Mouse (Mus musculus) midbrain, embryonic 15.5 days (tissue): ENCODE results near the gene Lcp2. TPM values are rescaled to one million over a fixed set of nuclear protein-coding genes. Genes with fewer than 3 reads are reported as not detected.
"Not testable (repeated sequence)": the region's sequence is repeated elsewhere in the genome, so short reads cannot be mapped to it uniquely, and the experiment has no call there.

Source experiments
- ATAC-seq: fragments of 200-750 bp; cut with Nextera tagmentation; replicated peaks from 2 replicates; pipeline ENCODE4 v1.8.0; 2017; ENCODE audit warnings: moderate TSS enrichment
- H3K27ac ChIP-seq: fragments of 300-500 bp; sonication (generic); 2 replicates; pipeline ENCODE4 v1.5.1; 2015; ENCODE audit warnings: mild to moderate bottlenecking, inconsistent platforms
- H3K27me3 ChIP-seq: fragments of 300-500 bp; sonication (generic); replicated peaks from 2 replicates; pipeline ENCODE4 v1.6.1; 2015; ENCODE audit warnings: inconsistent platforms
- H3K36me3 ChIP-seq: fragments of 300-500 bp; sonication (generic); replicated peaks from 2 replicates; pipeline ENCODE4 v1.6.1; 2015; ENCODE audit warnings: inconsistent platforms
- H3K4me1 ChIP-seq: fragments of 300-500 bp; sonication (generic); 2 replicates; pipeline ENCODE4 v1.6.1; 2015; ENCODE audit warnings: inconsistent platforms
- H3K4me2 ChIP-seq: fragments of 300-500 bp; sonication (generic); 2 replicates; pipeline ENCODE4 v1.6.1; 2015; ENCODE audit warnings: inconsistent platforms, mild to moderate bottlenecking, moderate library complexity
- H3K4me3 ChIP-seq: fragments of 300-500 bp; sonication (generic); 2 replicates; pipeline ENCODE4 v1.5.1; 2015; ENCODE audit warnings: mild to moderate bottlenecking, inconsistent platforms
- H3K9ac ChIP-seq: fragments of 300-500 bp; sonication (generic); 2 replicates; pipeline ENCODE4 v1.6.1; 2015; ENCODE audit warnings: mild to moderate bottlenecking, inconsistent platforms
- H3K9me3 ChIP-seq: fragments of 300-500 bp; sonication (generic); 2 replicates; pipeline ENCODE4 v1.6.1; 2016; ENCODE audit warnings: inconsistent platforms
- WGBS: fragments of 180-500 bp; shearing (Covaris S2); methylation state at CpG from one replicate; pipeline ENCODE4 v1.1.7; 2015; ENCODE audit warnings: mixed read lengths; 5-methylcytosine and 5-hydroxymethylcytosine counted together
- polyA plus RNA-seq: library from polyadenylated mRNA; unstranded; fragments of >200 nt; fragmentation: Nextera tagmentation; extraction: Ambion mirVana; gene quantifications from 2 replicates; pipeline ENCODE4 v1.2.1, GENCODE M21; 2015

The Lcp2 gene
- polyA plus RNA-seq, 1 experiment from 2014 or later = 4.0 TPM

GRCm38 (mm10) chr11:34111940-34112339 lies 65.2 kb downstream of the Lcp2 start:
- Histone ChIP-seq H3K27ac (no peak overlapping the region), H3K9ac (no peak overlapping the region)
- 57% methylated on average over 7 of the region's 7 CpGs for WGBS

GRCm38 (mm10) chr11:34112781-34113380 lies 66.2 kb downstream of the Lcp2 start:
- no peaks in the 10 kb centered on the region for H3K27me3 ChIP-seq
- no peak overlapping the region for H3K4me3 ChIP-seq
- no peak overlapping the region for H3K4me2 ChIP-seq
- no peaks in the 10 kb centered on the region for H3K9me3 ChIP-seq
- peak; percentile 94 for ATAC-seq
- H3K36me3 ChIP-seq = no peaks in the 10 kb centered on the region
- WGBS = 16% methylated on average over 4 of the region's 4 CpGs
- H3K4me1 ChIP-seq = peaks cover 17% of the 10 kb centered on the region; the same call in 1 of the 2 replicates
- H3K27ac ChIP-seq = peak overlapping the region; percentile 62
- no peak overlapping the region for H3K9ac ChIP-seq

More at GRCm38 (mm10) chr11:34111940-34112339, 65.2 kb downstream of the Lcp2 start:
- no peak overlapping the region for H3K4me3 ChIP-seq
- no peaks in the 10 kb centered on the region for H3K27me3 ChIP-seq
- H3K9me3 ChIP-seq = no peaks in the 10 kb centered on the region
- no peak for ATAC-seq
- peaks cover 17% of the 10 kb centered on the region; the same call in 1 of the 2 replicates for H3K4me1 ChIP-seq
- H3K4me2 ChIP-seq = no peak overlapping the region
- H3K36me3 ChIP-seq = no peaks in the 10 kb centered on the region

DNA sequence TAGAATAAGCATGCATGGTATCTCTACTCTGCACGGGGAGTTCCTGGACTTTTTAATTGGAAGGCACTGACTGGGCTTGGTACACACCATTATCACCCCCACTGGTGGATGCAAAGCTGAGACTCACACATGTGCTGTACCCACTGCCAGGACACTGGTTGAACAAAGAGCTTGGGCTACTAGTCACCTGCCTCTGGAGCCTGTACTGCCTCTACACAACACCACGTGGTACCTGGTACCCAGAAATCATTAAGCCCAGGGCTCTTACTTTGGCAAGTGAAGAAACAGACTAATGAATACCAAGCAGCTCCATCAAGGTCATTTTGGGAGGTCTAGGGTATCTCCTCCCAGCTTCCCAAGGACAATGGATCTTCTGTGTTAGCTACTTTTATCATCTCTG lies 67.0 kb downstream of the Lcp2 start:
- H3K36me3 ChIP-seq = no peaks in the 10 kb centered on the region
- ATAC-seq = peak; percentile 44; the same call in 1 of the 2 replicates
- H3K27me3 ChIP-seq = no peaks in the 10 kb centered on the region
- H3K4me1 ChIP-seq = peaks cover 17% of the 10 kb centered on the region; the same call in 1 of the 2 replicates
- H3K27ac ChIP-seq = peak overlapping the region; percentile 62
- no peak overlapping the region for H3K9ac ChIP-seq
- H3K4me3 ChIP-seq = no peak overlapping the region
- H3K9me3 ChIP-seq = no peaks in the 10 kb centered on the region
- H3K4me2 ChIP-seq = no peak overlapping the region
- WGBS = 54% methylated on average over 2 of the region's 2 CpGs

DNA sequence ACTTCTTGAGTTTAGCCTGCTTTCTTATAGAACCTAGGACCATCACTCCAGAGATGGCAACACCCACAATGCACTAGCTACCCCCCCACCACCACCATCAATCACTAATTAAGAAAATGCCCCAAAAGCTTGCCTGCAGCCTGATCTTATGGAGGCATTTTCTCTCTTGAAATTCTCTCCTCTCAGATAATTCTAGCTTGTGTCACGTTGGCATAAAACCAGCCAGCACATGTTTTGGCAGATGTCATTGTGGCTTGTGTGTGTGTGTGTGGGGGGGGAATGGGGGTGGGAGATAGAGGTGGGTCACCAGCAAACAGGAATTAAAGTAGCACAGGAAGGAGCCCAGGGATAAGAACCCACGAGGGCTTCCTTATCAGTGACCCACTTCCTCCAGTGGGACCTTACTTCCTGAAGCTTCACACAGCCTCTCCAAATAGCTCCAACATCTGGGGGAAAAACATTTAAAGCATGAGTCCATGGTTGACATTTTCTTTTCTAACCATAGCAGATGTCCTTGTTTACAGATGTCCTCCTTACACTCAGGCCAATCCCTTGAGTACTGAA lies 69.9 kb downstream of the Lcp2 start:
- no peak for ATAC-seq
- Histone ChIP-seq H3K4me1 (peaks cover 17% of the 10 kb centered on the region; the same call in 1 of the 2 replicates), H3K27me3 (no peaks in the 10 kb centered on the region), H3K27ac (no peak overlapping the region), H3K9me3 (no peaks in the 10 kb centered on the region), H3K4me3 (no peak overlapping the region), H3K4me2 (no peak overlapping the region), H3K9ac (no peak overlapping the region), H3K36me3 (no peaks in the 10 kb centered on the region)
- WGBS = 79% methylated on average over 2 of the region's 2 CpGs

DNA sequence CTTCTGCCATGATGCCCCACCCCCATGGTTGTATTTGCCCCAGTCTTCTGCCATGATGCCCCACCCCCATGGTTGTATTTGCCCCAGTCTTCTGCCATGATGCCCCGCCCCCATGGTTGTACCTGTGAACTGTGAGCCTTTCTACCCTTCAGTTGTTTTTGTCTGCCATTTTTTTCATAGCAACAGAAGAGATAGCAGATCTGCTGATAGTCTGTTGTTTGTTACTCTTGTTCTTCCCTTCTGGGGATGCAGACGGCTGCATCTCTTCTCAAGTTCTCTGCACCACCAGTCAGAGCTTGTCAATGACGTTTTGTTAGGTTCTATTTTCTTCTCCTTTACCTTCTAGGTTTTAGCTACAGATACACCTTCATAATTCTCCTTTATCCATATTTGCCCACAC lies 70.9 kb downstream of the Lcp2 start:
- Histone ChIP-seq H3K9ac (no peak overlapping the region), H3K27me3 (no peaks in the 10 kb centered on the region), H3K4me2 (no peak overlapping the region), H3K9me3 (no peaks in the 10 kb centered on the region), H3K4me3 (no peak overlapping the region), H3K36me3 (no peaks in the 10 kb centered on the region), H3K4me1 (peaks cover 12% of the 10 kb centered on the region; the same call in 1 of the 2 replicates), H3K27ac (no peak overlapping the region)
- 89% methylated on average over 3 of the region's 3 CpGs for WGBS
- no peak for ATAC-seq

DNA sequence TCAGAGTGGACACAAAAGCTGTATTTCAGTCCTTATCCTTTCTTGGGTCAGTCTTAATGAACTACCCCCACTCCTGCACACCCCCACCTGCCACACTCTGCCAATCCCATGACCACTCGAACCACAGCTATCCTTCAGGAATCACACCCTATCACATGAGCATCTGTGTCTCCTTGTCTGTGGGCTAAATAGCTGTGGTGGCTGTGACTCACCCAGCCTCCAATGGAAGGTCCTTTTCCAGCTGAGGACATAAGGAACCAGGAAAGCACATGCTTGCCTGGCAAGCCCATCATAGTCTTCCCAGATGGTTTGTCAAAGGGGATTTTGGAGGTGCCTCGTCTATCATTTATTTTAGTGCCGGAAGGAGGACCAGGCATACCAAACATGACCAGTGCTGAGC lies 71.6 kb downstream of the Lcp2 start:
- no peak overlapping the region for H3K9ac ChIP-seq
- no peak overlapping the region for H3K27ac ChIP-seq
- H3K4me1 ChIP-seq = 0 out of 2 replicates have a peak, but pooled peaks cover 6% of the 10 kb centered on the region
- WGBS = 91% methylated on average over 3 of the region's 3 CpGs
- H3K4me3 ChIP-seq = no peak overlapping the region
- H3K9me3 ChIP-seq = no peaks in the 10 kb centered on the region
- no peak for ATAC-seq
- no peaks in the 10 kb centered on the region for H3K36me3 ChIP-seq
- no peak overlapping the region for H3K4me2 ChIP-seq
- H3K27me3 ChIP-seq = no peaks in the 10 kb centered on the region

- no peaks in the 10 kb centered on the region for H3K36me3 ChIP-seq
- H3K9ac ChIP-seq = no peak overlapping the region
- H3K4me3 ChIP-seq = no peak overlapping the region
- 22% methylated on average over 2 of the region's 2 CpGs for WGBS
- no peak; the same call in 1 of the 2 replicates for ATAC-seq
- no peak overlapping the region for H3K27ac ChIP-seq
- no peak overlapping the region for H3K4me2 ChIP-seq
- H3K9me3 ChIP-seq = no peaks in the 10 kb centered on the region
- no peaks in the 10 kb centered on the region for H3K4me1 ChIP-seq
- no peaks in the 10 kb centered on the region for H3K27me3 ChIP-seq
Measured at GRCm38 (mm10) chr11:34123147-34123546, 76.4 kb downstream of the Lcp2 start.

GRCm38 (mm10) chr11:34124852-34125251 lies 78.1 kb downstream of the Lcp2 start:
- Histone ChIP-seq H3K9ac (no peak overlapping the region), H3K27ac (no peak overlapping the region), H3K9me3 (no peaks in the 10 kb centered on the region), H3K36me3 (no peaks in the 10 kb centered on the region), H3K4me3 (no peak overlapping the region), H3K27me3 (no peaks in the 10 kb centered on the region), H3K4me2 (no peak overlapping the region), H3K4me1 (peaks cover 4% of the 10 kb centered on the region; the same call in 1 of the 2 replicates)
- no peak for ATAC-seq
- WGBS = 70% methylated on average over 7 of the region's 7 CpGs

DNA sequence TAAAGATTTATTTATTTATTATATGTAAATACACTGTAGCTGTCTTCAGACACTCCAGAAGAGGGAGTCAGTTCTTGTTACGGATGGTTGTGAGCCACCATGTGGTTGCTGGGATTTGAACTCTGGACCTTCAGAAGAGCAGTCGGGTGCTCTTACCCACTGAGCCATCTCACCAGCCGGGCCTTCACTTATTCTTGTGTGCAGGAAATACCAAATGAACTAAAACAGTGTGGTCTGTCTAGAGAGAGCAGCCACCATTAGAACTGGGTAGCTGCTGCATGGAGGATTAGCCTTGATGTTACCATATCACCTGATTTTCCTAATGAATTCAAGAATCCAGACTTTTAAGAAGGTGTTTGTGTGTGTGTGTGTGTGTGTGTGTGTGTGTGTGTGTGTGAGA lies 79.0 kb downstream of the Lcp2 start:
- not testable (repeated sequence) for H3K4me2 ChIP-seq, H3K9me3 ChIP-seq, ATAC-seq, H3K27ac ChIP-seq, H3K36me3 ChIP-seq, H3K9ac ChIP-seq, H3K4me1 ChIP-seq, H3K27me3 ChIP-seq, H3K4me3 ChIP-seq
- 83% methylated on average over 3 of the region's 3 CpGs for WGBS

GRCm38 (mm10) chr11:34128412-34128811 lies 81.7 kb downstream of the Lcp2 start:
- Histone ChIP-seq H3K9ac (no peak overlapping the region), H3K9me3 (no peaks in the 10 kb centered on the region), H3K36me3 (no peaks in the 10 kb centered on the region), H3K27ac (no peak overlapping the region), H3K4me3 (no peak overlapping the region), H3K4me1 (peaks cover 4% of the 10 kb centered on the region; the same call in 1 of the 2 replicates), H3K4me2 (no peak overlapping the region), H3K27me3 (no peaks in the 10 kb centered on the region)
- ATAC-seq = no peak
- WGBS = 85% methylated on average over 2 of the region's 2 CpGs

DNA sequence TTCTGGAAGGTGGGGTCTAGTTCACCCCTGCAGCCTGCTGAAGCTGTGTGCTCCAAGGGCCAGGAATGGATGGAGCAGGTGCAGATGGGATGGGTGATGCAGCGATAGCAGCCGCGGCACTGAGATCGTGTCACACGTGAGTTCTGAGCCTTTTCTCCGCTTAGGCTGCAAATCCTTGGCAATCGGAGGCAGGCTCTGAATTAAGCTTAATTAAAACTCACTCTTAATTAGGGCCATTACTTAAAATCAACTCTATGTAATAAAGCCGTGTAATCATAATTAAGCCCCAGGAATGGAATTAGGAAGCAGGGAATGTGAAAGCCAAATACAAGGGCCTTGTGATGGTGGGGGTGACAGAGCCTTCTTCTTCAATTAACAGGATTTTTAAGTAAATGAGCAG lies 92.6 kb downstream of the Lcp2 start:
- no peak overlapping the region for H3K4me3 ChIP-seq
- no peaks in the 10 kb centered on the region for H3K36me3 ChIP-seq
- H3K4me1 ChIP-seq = no peaks in the 10 kb centered on the region
- H3K27me3 ChIP-seq = no peaks in the 10 kb centered on the region
- ATAC-seq = 0 out of 2 replicates have a peak, but pooled peaks have one; percentile 45
- WGBS = 73% methylated on average over 8 of the region's 8 CpGs
- H3K9ac ChIP-seq = no peak overlapping the region
- H3K27ac ChIP-seq = no peak overlapping the region
- H3K4me2 ChIP-seq = no peak overlapping the region
- H3K9me3 ChIP-seq = no peaks in the 10 kb centered on the region
